Mouse (Mus musculus): Measurements from ENCODE around the gene Mlh3. TPM values are rescaled to one million over a fixed set of nuclear protein-coding genes. Genes with fewer than 3 reads are reported as not detected.

Gene Mlh3
- polyA plus RNA-seq, 1 experiment: 5.5 TPM

DNA sequence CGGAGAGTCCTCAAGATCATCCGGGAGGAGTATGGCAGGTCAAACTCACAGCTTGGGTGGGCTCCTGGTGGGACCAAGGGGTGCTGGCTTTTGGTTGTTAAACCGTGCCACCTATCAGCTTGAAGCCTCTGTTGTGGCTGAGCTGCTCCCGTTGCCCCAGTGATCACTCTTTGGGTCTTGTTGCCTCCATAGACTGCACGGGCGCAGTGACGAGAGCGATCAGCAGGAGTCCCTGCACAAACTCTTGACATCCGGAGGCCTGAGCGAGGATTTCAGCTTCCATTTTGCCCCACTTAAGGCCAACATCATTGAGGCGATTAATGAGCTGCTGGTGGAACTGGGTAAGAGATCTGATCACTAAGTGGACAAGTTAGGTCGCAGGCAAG, 50.5 kb downstream of the Mlh3 start:
- peak overlapping the region; percentile 16; the same call in 1 of the 2 replicates for H3K27ac ChIP-seq (ENCODE audit: control insufficient read depth, insufficient read depth, low read length)
- peaks cover 15% of the 10 kb centered on the region for H3K4me1 ChIP-seq (replicated peaks; ENCODE audit: control insufficient read depth, insufficient read depth, low read length)
- DNase-seq: peak; percentile 45
- no peaks in the 10 kb centered on the region for H3K27me3 ChIP-seq (ENCODE audit: control insufficient read depth, insufficient read depth, low read length)
- H3K36me3 ChIP-seq (ENCODE audit: control insufficient read depth, insufficient read depth, low read length): peaks cover 22% of the 10 kb centered on the region
- peak overlapping the region; percentile 58 for H3K4me3 ChIP-seq (ENCODE audit: control insufficient read depth, insufficient read depth, low read length)
- WGBS: 4% methylated on average over 12 of the region's 12 CpGs
- TF ChIP-seq POLR2A (IDR thresholded peaks at IDR 0.05; ENCODE audit: control insufficient read depth, extremely low read depth, insufficient read depth, low read length, poor library complexity): no peak

DNA sequence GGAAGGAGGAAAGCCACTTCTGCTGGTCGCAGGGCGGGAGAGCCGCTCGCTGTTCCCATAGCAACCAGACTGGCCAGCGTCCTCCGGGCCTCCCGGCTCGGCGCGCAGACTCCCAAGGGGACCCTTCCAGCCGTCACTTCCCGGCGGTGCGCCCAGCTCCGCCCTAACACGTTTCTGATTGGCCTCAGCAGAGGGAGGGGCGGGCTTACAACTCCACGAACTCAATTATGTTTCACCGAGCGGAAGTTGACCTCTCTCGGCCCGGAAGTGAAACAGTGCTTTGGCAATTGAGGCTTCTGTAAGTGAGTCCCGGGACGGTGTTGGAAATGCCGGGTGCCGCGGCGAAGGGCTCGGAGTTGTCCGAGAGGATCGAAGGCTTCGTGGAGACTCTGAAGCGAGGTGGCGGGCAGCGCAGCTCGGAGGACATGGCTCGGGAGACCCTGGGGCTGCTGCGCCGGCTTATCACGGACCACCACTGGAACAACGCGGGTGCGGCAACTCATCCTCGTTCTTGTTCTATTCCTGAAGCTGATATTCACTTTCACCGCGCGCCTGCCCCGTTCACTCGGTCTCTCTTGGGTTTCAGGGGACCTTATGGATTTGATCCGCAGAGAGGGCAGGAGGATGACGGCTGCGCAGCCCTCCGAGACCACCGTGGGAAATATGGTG, 51.0 kb downstream of the Mlh3 start, which contains the start of gene Eif2b2:
Gene Eif2b2 (plus strand): TSS at position 246 of the 669 bp plus-strand sequence.
- under 1% methylated on average over 54 of the region's 54 CpGs for WGBS
- TF ChIP-seq CTCF (IDR thresholded peaks at IDR 0.05; ENCODE audit: borderline replicate concordance, control insufficient read depth, extremely low read depth, insufficient read depth, low read length, poor library complexity): 0 out of 2 replicates have a peak, but pooled peaks have one; percentile 3
- peak; percentile 86 for TF ChIP-seq POLR2A (IDR thresholded peaks at IDR 0.05; ENCODE audit: control insufficient read depth, extremely low read depth, insufficient read depth, low read length, poor library complexity)
- Histone ChIP-seq H3K4me3 (ENCODE audit: control insufficient read depth, insufficient read depth, low read length) (peak within 1 kb of the TSS; percentile 58), H3K4me1 (replicated peaks; ENCODE audit: control insufficient read depth, insufficient read depth, low read length) (peaks cover 15% of the 10 kb centered on the region), H3K27me3 (ENCODE audit: control insufficient read depth, insufficient read depth, low read length) (no peaks in the 10 kb centered on the region), H3K27ac (ENCODE audit: control insufficient read depth, insufficient read depth, low read length) (peak within 1 kb of the TSS; percentile 16; the same call in 1 of the 2 replicates), H3K36me3 (ENCODE audit: control insufficient read depth, insufficient read depth, low read length) (peaks cover 17% of the 10 kb centered on the region)
- DNase-seq: peak; percentile 96

DNA sequence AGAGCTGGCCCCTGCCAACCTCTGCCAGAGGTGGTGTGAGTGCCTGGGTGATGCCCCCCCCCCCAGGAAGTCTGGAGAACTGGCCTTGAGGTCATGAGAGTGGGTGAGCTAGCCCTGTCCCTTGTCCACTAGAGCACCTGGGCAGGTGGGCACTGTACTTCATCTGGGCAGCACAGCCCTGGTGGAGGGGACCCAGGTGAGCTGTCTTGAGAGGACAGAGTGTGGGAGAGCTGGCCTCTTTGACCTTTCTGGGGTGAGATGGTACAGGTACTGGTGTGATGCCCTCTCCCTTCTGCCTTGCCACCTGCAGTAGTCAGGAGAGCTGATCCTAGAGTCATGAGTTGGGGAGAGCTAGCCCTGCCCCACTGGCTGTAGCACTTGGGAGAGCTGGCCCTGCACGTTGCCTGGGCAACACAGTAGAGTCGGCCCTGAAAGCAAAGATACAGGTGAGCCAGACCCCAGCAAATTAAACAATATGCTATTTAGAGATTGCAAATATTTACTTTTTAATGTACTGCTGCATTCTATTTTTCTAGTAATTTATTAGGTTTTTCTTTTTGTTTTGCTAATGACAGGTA, 52.6 kb downstream of the Mlh3 start:
- Histone ChIP-seq H3K4me3 (ENCODE audit: control insufficient read depth, insufficient read depth, low read length) (no peak overlapping the region), H3K36me3 (ENCODE audit: control insufficient read depth, insufficient read depth, low read length) (peaks cover 6% of the 10 kb centered on the region), H3K27me3 (ENCODE audit: control insufficient read depth, insufficient read depth, low read length) (no peaks in the 10 kb centered on the region), H3K4me1 (replicated peaks; ENCODE audit: control insufficient read depth, insufficient read depth, low read length) (peaks cover 15% of the 10 kb centered on the region), H3K27ac (ENCODE audit: control insufficient read depth, insufficient read depth, low read length) (no peak overlapping the region)
- WGBS: 88% methylated on average over 2 of the region's 2 CpGs
- TF ChIP-seq CTCF (IDR thresholded peaks at IDR 0.05; ENCODE audit: borderline replicate concordance, control insufficient read depth, extremely low read depth, insufficient read depth, low read length, poor library complexity): no peak
- no peak for TF ChIP-seq POLR2A (IDR thresholded peaks at IDR 0.05; ENCODE audit: control insufficient read depth, extremely low read depth, insufficient read depth, low read length, poor library complexity)
- DNase-seq: no peak

DNA sequence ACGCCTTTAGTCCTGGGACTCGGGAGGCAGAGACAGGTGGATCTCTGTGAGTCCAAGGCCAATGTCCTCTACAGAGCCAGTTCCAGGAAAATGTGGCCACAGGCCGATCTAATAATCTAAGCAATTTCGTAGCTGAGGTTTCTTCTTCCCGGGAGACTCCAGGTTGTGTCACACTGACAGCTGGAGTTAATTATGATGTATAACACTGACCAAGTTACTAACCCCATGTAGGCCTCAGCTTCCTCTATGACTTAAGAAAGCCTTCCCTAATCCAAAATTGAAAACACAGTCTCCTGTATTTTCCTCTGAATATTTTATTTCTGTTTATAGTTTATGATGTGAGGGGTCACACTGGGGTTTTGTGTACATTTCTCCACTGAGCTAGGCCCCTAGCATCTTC, 55.4 kb downstream of the Mlh3 start:
- TF ChIP-seq CTCF (IDR thresholded peaks at IDR 0.05; ENCODE audit: borderline replicate concordance, control insufficient read depth, extremely low read depth, insufficient read depth, low read length, poor library complexity): no peak
- no peak for TF ChIP-seq POLR2A (IDR thresholded peaks at IDR 0.05; ENCODE audit: control insufficient read depth, extremely low read depth, insufficient read depth, low read length, poor library complexity)
- Histone ChIP-seq H3K4me3 (ENCODE audit: control insufficient read depth, insufficient read depth, low read length) (no peak overlapping the region), H3K4me1 (replicated peaks; ENCODE audit: control insufficient read depth, insufficient read depth, low read length) (peaks cover 5% of the 10 kb centered on the region), H3K27me3 (ENCODE audit: control insufficient read depth, insufficient read depth, low read length) (no peaks in the 10 kb centered on the region), H3K36me3 (ENCODE audit: control insufficient read depth, insufficient read depth, low read length) (no peaks in the 10 kb centered on the region), H3K27ac (ENCODE audit: control insufficient read depth, insufficient read depth, low read length) (no peak overlapping the region)
- 93% methylated on average over 5 of the region's 5 CpGs for WGBS
- DNase-seq: no peak

DNA sequence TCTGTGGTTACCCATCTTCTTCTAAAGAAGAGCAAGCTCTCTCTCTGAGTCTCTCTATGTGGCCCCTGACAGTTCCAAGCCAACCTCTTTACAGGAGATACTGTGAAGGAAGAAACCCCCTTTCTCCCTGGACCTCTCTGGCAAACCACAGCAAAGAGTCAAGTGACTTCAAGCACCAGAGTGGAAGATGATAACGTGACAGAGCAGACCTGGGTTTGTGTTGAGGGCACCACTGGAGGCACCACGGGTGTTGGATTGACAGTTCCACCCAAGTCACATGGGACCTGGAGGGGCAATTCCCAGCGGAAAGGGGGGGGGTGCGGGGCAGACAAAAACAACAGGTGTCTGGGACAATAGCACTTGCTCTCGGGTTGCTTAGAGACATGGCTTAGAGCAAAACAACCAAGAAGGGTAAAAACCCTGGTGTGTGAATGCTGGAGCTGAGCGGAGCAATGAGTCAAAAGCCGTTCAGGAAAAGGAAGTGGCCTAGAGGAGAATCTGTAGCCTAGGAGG, 61.7 kb downstream of the Mlh3 start:
- H3K36me3 ChIP-seq (ENCODE audit: control insufficient read depth, insufficient read depth, low read length): no peaks in the 10 kb centered on the region
- 4% methylated on average over 7 of the region's 7 CpGs for WGBS
- no peak for TF ChIP-seq CTCF (IDR thresholded peaks at IDR 0.05; ENCODE audit: borderline replicate concordance, control insufficient read depth, extremely low read depth, insufficient read depth, low read length, poor library complexity)
- TF ChIP-seq POLR2A (IDR thresholded peaks at IDR 0.05; ENCODE audit: control insufficient read depth, extremely low read depth, insufficient read depth, low read length, poor library complexity): no peak
- no peak for DNase-seq
- H3K4me1 ChIP-seq (replicated peaks; ENCODE audit: control insufficient read depth, insufficient read depth, low read length): peaks cover 14% of the 10 kb centered on the region
- no peak overlapping the region for H3K4me3 ChIP-seq (ENCODE audit: control insufficient read depth, insufficient read depth, low read length)
- no peak overlapping the region for H3K27ac ChIP-seq (ENCODE audit: control insufficient read depth, insufficient read depth, low read length)
- H3K27me3 ChIP-seq (ENCODE audit: control insufficient read depth, insufficient read depth, low read length): no peaks in the 10 kb centered on the region

DNA sequence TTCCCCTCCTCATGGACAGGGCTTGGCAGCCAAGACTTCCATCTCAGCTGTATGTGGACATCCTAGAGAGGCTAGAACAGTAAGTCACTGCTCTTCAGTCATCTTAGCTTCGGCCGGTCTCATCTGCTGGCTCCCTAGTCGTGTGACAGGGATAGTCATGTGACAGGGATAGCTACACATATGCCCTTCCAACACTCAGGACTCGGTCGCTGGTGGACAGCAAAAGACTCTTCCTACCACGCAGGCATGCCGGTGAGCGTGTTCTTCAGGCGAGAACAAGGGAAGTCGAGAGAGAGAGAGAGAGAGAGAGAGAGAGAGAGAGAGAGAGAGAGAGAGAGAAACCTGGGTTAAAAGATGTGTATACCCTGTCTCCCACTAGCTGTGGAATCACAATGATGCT, 65.0 kb downstream of the Mlh3 start:
- no peak for DNase-seq
- WGBS: 93% methylated on average over 10 of the region's 10 CpGs
- Histone ChIP-seq H3K27me3 (ENCODE audit: control insufficient read depth, insufficient read depth, low read length) (no peaks in the 10 kb centered on the region), H3K4me1 (replicated peaks; ENCODE audit: control insufficient read depth, insufficient read depth, low read length) (peaks cover 14% of the 10 kb centered on the region), H3K4me3 (ENCODE audit: control insufficient read depth, insufficient read depth, low read length) (no peak overlapping the region), H3K36me3 (ENCODE audit: control insufficient read depth, insufficient read depth, low read length) (no peaks in the 10 kb centered on the region), H3K27ac (ENCODE audit: control insufficient read depth, insufficient read depth, low read length) (no peak overlapping the region)
- no peak for TF ChIP-seq CTCF (IDR thresholded peaks at IDR 0.05; ENCODE audit: borderline replicate concordance, control insufficient read depth, extremely low read depth, insufficient read depth, low read length, poor library complexity)
- TF ChIP-seq POLR2A (IDR thresholded peaks at IDR 0.05; ENCODE audit: control insufficient read depth, extremely low read depth, insufficient read depth, low read length, poor library complexity): no peak

Data from thymus, adult 2 months (tissue).